Mouse (Mus musculus): ENCODE data around the gene Vps18.

Vps18 gene

DNA sequence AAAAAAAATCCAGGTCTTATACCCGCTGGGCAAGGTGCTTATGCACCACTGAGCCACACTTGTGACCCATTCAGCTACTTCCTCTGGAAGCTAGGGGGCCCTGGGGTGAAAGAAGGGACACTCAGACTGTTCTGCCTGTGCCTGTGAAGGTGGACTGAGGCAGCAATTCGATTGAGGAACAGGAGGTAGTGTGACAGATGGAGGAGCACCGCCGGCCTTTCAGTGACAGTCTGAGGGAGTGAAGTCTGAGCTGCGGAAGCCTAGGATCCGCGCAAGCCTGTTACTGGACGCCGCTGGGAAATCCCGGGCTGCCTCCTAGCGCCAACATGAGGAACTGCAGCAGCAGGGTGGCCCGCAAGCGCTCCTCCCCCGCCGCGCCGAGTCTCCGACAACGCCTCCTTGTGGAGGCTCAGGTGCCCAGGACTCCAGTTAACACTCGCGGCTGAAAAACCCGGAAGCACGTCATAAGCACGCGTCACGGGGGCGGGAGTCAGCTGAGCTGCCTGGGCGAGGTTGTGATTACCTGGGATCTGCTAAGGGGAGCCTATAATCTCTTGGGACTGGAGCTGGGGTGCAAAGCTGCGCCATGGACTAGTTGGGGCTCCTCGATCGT lies at the start of gene Vps18:
Vps18 (plus strand) TSS at position 471 of the 613 bp plus-strand sequence.
- DNase-seq (ENCODE audit: low read depth, low spot score) = peak; percentile 95

GRCm38 (mm10) chr2:119240075-119240818 lies 48.3 kb upstream of the Vps18 start:
- no peak for DNase-seq (ENCODE audit: low read depth, low spot score)

DNA sequence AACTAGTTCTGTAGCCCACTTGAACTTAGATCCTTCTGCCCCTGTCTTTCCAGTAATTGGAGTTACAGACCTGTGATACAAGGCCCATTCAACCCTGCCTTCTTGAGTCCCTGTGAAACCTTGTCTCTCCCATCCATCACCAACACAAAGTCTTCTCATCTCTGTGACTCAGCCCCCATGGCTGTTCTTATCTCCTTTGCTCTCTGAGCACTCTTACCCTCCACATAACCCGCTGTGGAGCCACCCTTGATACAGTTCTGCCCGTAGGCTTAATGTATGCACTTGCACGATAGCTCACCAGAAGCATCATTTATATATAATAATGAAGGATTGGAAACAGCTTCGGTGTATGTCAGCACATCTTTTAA lies 47.7 kb upstream of the Vps18 start:
- DNase-seq (ENCODE audit: low read depth, low spot score) = no peak

DNA sequence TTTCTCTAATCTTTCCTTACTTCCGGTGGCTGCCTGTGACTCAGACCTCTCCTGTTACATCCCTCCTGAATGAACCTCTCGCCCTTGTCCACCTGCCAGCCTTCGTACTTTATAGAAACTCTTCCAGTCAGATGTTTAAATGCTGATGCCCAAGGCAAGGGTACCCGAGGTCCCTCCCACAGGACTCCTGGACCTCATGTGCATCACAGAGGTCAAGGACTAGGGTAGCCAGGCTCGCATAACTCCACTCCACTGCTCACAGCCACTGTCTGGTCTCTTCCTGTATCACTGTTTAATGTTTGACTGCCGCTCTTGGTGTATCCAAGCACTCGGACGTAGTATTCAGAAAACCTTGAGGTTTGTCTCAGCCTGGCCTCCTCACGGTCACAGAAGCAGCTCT lies 46.0 kb upstream of the Vps18 start:
- DNase-seq (ENCODE audit: low read depth, low spot score) = no peak

- no peak for DNase-seq (ENCODE audit: low read depth, low spot score)
Measured at GRCm38 (mm10) chr2:119245246-119245645, 43.3 kb upstream of the Vps18 start.

DNA sequence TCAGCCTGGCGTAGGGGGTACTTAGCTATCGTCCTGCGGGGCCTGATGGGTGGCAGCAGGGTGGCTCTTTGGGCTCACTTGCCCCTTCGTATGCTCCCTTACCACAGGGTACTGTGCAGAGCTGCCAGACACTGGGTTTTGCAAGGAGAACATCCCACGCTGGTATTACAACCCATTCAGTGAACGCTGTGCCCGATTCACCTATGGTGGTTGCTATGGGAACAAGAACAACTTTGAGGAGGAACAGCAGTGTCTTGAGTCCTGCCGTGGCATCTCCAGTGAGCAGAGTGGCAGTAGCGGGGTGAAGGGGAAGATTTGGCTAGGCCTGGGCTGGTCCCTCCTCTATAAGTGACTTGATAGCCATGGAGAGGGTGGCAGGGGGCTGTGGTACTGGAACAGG lies 40.6 kb upstream of the Vps18 start:
- no peak for DNase-seq (ENCODE audit: low read depth, low spot score)

GRCm38 (mm10) chr2:119249592-119250061 lies 38.9 kb upstream of the Vps18 start:
- DNase-seq (ENCODE audit: low read depth, low spot score) = no peak

- no peak for DNase-seq (ENCODE audit: low read depth, low spot score)
Measured at GRCm38 (mm10) chr2:119250377-119250776, 38.2 kb upstream of the Vps18 start.

DNA sequence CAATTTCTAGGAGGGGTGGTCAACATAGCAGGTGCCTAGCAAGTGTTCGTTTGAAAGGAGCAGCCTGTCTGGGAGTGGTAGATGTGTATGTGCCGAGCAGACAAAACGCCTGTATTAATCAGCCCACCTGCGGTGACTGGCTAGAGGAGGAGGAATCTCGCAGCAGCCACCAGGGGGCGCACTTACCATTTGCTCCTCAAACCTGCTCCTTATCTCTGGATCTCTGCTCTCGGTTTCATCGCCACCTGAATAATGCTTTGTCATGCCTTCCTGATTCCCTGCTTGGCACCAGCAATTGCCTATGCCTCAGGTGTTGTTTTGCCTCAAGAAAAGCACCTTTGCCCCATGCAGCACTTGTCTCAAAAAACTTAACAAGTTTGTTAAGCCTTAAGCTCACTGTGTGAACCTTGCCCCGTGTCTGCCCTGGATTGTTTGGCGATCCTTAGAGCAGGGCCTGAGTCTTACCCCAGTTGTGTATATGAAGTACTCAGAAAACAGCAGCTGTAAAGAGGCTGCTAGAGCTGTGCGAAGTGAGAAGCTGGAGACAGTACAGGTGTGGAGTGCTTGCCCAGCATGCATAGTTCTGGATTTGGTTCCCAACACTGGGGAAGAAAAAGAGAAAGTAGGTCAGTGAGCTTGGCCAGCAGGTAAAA lies 37.6 kb upstream of the Vps18 start:
- peak; percentile 50 for DNase-seq (ENCODE audit: low read depth, low spot score)

DNA sequence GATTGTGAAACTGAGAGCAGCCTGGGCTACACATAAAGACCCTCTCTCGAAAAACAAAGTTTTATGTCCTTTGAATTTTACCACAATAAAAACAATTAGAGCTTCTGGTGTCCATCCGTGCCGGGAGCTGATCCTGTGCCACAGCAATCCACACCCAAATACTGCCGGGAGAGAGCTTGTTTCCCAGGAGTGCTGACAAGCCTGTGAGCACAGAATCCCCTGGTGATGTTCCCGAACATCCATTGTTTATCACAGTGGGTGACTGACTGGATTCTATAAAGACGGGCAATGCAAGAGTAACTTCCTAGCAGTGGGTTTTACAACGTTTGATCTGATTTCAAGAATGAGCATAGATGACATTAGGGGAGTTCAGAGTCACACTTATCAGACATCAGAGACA lies 33.6 kb upstream of the Vps18 start:
- DNase-seq (ENCODE audit: low read depth, low spot score) = no peak

GRCm38 (mm10) chr2:119260518-119260917 lies 28.0 kb upstream of the Vps18 start:
- no peak for DNase-seq (ENCODE audit: low read depth, low spot score)

DNA sequence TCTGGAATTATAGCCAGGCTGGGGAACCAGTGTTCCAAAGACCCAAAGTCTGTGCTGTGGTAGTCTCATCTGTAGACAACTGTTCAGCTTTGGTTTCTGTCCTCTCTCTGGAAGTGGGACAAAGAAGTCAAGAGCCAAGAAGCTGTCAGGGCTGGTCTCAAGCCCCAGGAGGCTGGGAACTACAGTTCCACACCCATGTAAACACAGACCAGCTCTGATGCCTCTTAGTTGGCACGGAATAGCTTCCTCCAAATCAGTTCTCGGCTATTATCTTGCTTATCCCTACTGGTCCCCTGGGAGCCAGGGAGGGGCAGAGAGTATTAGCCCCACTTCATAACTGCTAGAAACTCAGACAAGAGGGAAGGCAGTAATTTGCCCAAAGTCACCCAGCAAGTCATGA lies 27.2 kb upstream of the Vps18 start:
- DNase-seq (ENCODE audit: low read depth, low spot score) = no peak

- DNase-seq (ENCODE audit: low read depth, low spot score) = no peak
Measured at GRCm38 (mm10) chr2:119262978-119263377, 25.6 kb upstream of the Vps18 start.

DNA sequence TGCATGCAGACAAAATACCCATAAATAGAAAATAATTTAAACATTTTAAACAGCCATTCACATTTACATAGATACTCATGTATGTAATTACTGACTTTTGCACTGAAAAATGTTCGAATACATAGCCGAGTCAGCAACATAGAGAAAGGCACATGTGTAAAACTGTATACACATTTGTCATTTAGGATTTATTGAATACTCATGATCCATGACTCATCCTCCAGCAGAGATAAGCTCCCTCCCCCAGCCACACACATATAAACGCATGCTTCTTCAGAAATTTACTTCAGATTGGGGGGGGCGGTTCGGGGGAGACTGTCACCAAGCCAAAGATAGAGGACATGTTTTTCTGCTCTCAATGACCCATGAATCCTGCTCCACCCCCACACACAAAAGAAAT lies 24.7 kb upstream of the Vps18 start:
- DNase-seq (ENCODE audit: low read depth, low spot score) = no peak

- DNase-seq (ENCODE audit: low read depth, low spot score) = no peak
Measured at GRCm38 (mm10) chr2:119270286-119270642, 18.3 kb upstream of the Vps18 start.

DNA sequence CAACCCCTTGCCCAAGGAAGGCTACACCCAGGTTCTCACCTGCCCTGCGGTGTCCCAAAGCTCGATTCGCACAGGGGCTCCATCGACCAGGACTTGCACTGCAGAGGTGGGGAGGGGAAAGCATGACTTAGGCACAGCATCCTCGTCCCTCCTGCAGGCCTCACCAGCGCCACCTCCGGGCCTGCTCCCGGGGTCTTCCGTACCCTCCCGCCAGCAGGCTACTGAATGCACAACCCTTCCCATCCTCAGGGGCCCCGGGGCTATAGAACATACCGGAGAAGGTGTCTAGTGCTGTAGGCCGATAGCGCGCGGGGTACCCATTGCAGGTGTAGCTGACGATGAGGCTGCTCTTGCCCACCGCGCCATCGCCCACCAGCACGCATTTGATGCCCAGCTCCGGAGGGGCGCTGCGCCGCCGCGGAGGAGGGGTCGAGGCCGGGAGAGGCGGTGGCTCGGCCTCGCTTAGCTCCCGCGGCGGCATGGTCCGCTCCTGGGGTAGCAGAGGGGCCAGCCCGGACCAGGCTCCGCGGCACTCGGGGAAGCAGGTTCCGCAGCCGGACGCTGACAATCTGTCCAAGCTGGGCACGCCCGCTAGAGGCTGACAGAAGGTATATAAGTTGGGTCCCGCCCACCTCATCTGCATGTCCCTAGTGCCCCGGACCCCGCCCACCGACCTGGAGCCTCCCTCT lies 17.8 kb upstream of the Vps18 start, which contains the start of gene Rhov:
Rhov (minus strand) TSS at position 630 of the 689 bp plus-strand sequence.
- no peak for DNase-seq (ENCODE audit: low read depth, low spot score)

GRCm38 (mm10) chr2:119274126-119274525 lies 14.4 kb upstream of the Vps18 start:
- no peak for DNase-seq (ENCODE audit: low read depth, low spot score)

GRCm38 (mm10) chr2:119276926-119277325 lies 11.6 kb upstream of the Vps18 start:
- no peak for DNase-seq (ENCODE audit: low read depth, low spot score)

- DNase-seq (ENCODE audit: low read depth, low spot score) = no peak
Measured at GRCm38 (mm10) chr2:119277810-119278209, 10.7 kb upstream of the Vps18 start.

DNA sequence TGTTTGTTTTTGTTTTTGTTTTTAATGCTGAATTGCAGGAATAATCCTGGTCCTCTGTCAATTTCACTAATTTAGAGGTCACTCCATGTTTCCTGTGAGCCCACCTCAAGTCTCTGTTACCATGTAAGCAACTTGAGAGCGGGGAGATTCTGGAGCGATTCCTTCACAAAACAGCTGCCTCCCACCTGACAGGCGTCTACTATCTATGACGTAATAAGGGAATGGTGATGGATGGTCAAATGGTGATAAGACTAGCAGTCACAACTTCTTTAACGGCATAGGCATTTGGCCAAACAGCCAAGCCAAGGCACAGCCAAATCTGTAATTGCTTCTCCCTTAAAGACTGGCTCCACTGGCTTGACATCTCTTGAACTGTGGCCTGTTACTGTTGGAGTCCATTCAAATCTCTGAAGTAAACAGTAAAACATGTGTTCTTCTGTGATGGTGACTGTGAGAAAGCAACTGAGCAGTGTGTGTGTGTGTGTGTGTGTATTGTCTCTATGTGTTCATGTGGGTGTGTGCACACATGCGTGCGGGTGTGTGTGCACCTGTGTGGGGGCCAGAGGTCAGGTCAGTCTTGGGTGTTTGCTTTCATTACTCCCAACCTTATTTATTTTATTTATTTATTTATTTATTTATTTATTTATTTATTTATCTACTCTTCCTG lies 6.5 kb upstream of the Vps18 start:
- DNase-seq (ENCODE audit: low read depth, low spot score) = no peak

DNA sequence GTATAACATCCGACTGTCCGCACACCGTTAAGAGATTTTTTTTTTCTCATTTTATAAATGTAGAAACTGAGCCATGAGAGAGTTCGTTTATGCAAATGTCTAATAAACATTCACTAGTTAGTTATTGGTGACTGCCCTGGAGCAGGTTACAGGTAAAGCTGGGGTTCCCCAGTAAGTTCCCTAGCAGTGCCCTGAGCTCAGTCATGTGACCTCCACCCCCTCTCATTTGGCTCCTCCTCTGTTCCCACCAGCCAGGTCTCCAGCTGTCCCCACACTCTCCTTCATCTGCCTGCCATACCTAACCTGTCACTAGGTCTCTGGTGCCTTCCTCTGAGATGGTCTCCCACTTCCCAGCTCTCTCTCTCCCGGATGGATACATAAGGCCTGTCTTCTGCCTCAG lies 1.2 kb upstream of the Vps18 start:
- no peak for DNase-seq (ENCODE audit: low read depth, low spot score)

DNA sequence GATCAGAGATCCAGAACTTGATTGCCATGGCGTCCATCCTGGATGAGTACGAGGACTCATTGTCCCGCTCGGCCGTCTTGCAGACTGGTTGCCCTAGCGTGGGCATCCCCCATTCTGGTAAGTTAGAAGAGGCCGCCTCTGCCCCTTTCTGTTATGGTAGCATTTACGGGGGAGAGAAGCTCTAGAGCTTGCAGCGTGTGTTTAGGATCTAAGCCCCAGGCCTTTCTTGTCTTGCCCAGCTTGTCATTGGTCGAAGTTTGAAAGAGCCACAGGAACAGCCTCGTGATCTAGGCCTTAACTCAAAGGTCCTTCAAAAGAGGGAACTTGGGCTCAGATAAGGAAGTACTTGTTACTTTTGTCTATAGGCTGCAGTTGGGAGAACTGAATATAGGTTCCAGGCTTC lies 475 bp downstream of the Vps18 start:
- DNase-seq (ENCODE audit: low read depth, low spot score) = no peak

Measured in telencephalon, adult 2 months (tissue).